Mouse (Mus musculus): ENCODE results near the gene AC131692.1. TPM values are rescaled to one million over a fixed set of nuclear protein-coding genes. Genes with fewer than 3 reads are reported as not detected.

Gene AC131692.1
- not detected in 2 replicates for polyA plus RNA-seq (2015; fragmentation: Nextera tagmentation; extraction: Ambion mirVana)

- Histone ChIP-seq H3K4me2 (replicated peaks; ENCODE audit: low read depth, low read length) (no peak within 1 kb of the TSS), H3K9ac (replicated peaks; ENCODE audit: low read depth) (no peak within 1 kb of the TSS)
- WGBS = 82% methylated on average over 7 of the region's 7 CpGs
Observed at GRCm38 (mm10) chr19:6094119-6094518, at the start of gene AC131692.1. Gene AC131692.1 (plus strand): TSS chr19:6094419.

GRCm38 (mm10) chr19:6045366-6046293 lies 48.6 kb upstream of the AC131692.1 start:
- peak overlapping the region; percentile 63 for H3K9ac ChIP-seq (replicated peaks; ENCODE audit: low read depth)
- H3K4me1 ChIP-seq (ENCODE audit: insufficient read depth, low read depth, low read length) = peaks cover 6% of the 10 kb centered on the region; the same call in 1 of the 2 replicates
- H3K4me3 ChIP-seq (ENCODE audit: low read depth, low read length) = peak overlapping the region; percentile 93
- H3K4me2 ChIP-seq (replicated peaks; ENCODE audit: low read depth, low read length) = peak overlapping the region; percentile 92
- ATAC-seq = peak; percentile 31
- peaks cover 12% of the 10 kb centered on the region; the same call in 1 of the 2 replicates for H3K36me3 ChIP-seq (ENCODE audit: insufficient read depth, low read length)
- no peaks in the 10 kb centered on the region for H3K27me3 ChIP-seq (replicated peaks; ENCODE audit: insufficient read depth, low read length)
- TF ChIP-seq CTCF (IDR thresholded peaks at IDR 0.05) (peak; percentile 39), EP300 (IDR thresholded peaks at IDR 0.05) (no peak)
- H3K27ac ChIP-seq (ENCODE audit: low read length) = peak overlapping the region; percentile 98
- WGBS = 13% methylated on average over 20 of the region's 20 CpGs
- H3K9me3 ChIP-seq (ENCODE audit: low read length) = no peaks in the 10 kb centered on the region
- peak; percentile 71 for DNase-seq (ENCODE audit: low spot score)

More at GRCm38 (mm10) chr19:6094119-6094518, at the start of gene AC131692.1:
- H3K27ac ChIP-seq (ENCODE audit: low read length) = no peak within 1 kb of the TSS
- TF ChIP-seq EP300 (IDR thresholded peaks at IDR 0.05) (no peak), CTCF (IDR thresholded peaks at IDR 0.05) (no peak)
- no peaks in the 10 kb centered on the region for H3K9me3 ChIP-seq (ENCODE audit: low read length)
- no peaks in the 10 kb centered on the region for H3K4me1 ChIP-seq (ENCODE audit: insufficient read depth, low read depth, low read length)
- DNase-seq (ENCODE audit: low spot score) (no peak), ATAC-seq (no peak)
- no peak within 1 kb of the TSS for H3K4me3 ChIP-seq (ENCODE audit: low read depth, low read length)
- 0 out of 2 replicates have a peak, but pooled peaks cover 3% of the 10 kb centered on the region for H3K36me3 ChIP-seq (ENCODE audit: insufficient read depth, low read length)
- H3K27me3 ChIP-seq (replicated peaks; ENCODE audit: insufficient read depth, low read length) = no peaks in the 10 kb centered on the region

DNA sequence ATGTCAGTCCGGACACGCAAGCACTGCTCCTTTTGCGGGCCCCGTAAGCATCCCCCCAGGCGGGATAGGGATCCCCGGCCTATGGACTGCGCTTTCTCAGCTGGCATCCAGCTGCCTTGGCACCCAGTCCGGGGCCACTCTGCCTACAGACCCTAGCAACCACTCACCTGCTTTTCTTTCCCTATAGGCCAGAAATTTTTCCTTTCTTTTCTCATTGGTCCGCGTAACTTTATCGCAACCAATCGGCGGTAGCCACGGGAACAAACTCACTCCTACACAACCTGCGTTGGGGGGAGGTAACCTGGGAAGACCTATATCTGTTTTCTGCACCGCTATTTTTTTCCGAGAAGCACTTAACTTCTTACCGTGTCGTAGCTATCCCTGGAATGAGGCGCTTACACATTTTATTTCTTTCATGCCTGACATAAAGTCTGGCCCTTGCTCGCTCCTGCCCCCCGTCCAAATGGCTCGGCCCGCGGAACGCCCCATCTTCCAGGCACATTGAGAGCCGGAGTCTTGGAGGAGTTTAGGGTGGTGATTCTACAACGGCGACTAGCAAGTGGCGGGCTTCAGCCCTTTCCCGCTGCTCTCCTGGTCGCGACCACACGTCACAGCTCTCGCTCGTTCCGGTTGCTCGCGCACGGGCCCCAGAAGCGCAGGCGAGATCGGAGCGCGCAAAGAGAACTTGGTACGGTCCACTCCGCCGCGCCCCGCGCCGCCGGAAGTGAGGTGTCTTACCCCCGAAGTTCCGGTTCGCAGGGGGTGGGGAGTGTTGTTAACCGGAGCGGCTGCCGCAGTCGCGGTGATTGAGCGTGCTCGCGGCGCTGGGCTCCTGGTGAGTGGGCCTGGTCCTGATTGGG lies 47.7 kb upstream of the AC131692.1 start, which contains the start of gene Syvn1:
Gene Syvn1 (plus strand): TSS at position 283 of the 860 bp plus-strand sequence.
- under 1% methylated on average over 59 of the region's 65 CpGs for whole genome bisulfite sequencing
- H3K4me2 ChIP-seq (replicated peaks; ENCODE audit: low read depth, low read length) = peak within 1 kb of the TSS; percentile 92
- H3K27ac ChIP-seq (ENCODE audit: low read length) = peak within 1 kb of the TSS; percentile 98
- DNase-seq (ENCODE audit: low spot score) = peak; percentile 98
- peak within 1 kb of the TSS; percentile 87 for H3K9ac ChIP-seq (replicated peaks; ENCODE audit: low read depth)
- peak within 1 kb of the TSS; percentile 93 for H3K4me3 ChIP-seq (ENCODE audit: low read depth, low read length)
- H3K27me3 ChIP-seq (replicated peaks; ENCODE audit: insufficient read depth, low read length) = no peaks in the 10 kb centered on the region
- ATAC-seq = peak; percentile 93
- peaks cover 21% of the 10 kb centered on the region for H3K36me3 ChIP-seq (ENCODE audit: insufficient read depth, low read length)
- TF ChIP-seq CTCF (IDR thresholded peaks at IDR 0.05) (no peak; the same call in 1 of the 2 replicates), EP300 (IDR thresholded peaks at IDR 0.05) (peak; percentile 77; the same call in 1 of the 2 replicates)
- H3K9me3 ChIP-seq (ENCODE audit: low read length) = no peaks in the 10 kb centered on the region
- H3K4me1 ChIP-seq (ENCODE audit: insufficient read depth, low read depth, low read length) = peaks cover 6% of the 10 kb centered on the region; the same call in 1 of the 2 replicates

DNA sequence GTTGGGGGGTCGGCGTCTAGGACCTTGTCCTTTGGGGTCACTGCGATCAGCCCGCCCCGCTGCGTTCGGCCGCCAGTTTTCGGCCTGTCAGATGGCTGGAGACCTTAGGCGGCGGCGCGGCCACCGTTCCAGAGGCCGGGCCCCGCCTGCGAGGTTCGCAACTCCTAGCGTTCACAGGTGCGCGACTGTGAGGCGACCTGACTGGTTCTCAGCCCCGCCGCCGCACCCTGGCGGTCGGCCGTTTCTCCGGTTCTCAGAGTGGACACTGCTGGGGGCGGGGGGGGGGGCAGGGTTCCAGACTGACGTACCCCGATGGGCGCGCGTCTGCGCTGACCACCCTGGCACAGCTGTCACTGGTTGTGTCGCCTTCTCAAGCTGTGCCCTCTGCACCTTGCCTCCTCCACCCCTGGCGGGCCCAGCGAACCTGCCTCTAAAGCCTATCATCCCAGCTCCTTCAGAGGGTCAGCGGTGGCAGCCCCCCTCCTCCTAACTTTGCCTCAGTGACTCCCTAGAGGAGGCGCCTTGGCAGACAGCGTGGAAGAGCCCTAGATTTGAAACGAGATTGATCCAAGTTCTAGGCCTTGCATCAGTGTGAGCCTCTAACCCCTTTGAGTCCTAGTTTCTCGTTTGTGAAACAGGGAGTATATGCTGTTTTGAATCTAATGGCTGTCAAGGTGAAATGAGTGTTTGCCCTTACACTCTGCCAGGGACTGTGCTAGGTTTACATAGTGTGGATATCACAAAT lies 46.9 kb upstream of the AC131692.1 start:
- DNase-seq (ENCODE audit: low spot score) (no peak), ATAC-seq (peak; percentile 15)
- WGBS = 1% methylated on average over 38 of the region's 44 CpGs
- H3K4me3 ChIP-seq (ENCODE audit: low read depth, low read length) = peak overlapping the region; percentile 93
- TF ChIP-seq CTCF (IDR thresholded peaks at IDR 0.05) (peak; percentile 34; the same call in 1 of the 2 replicates), EP300 (IDR thresholded peaks at IDR 0.05) (no peak)
- peak overlapping the region; percentile 92 for H3K4me2 ChIP-seq (replicated peaks; ENCODE audit: low read depth, low read length)
- H3K4me1 ChIP-seq (ENCODE audit: insufficient read depth, low read depth, low read length) = peaks cover 6% of the 10 kb centered on the region; the same call in 1 of the 2 replicates
- peak overlapping the region; percentile 87 for H3K9ac ChIP-seq (replicated peaks; ENCODE audit: low read depth)
- no peaks in the 10 kb centered on the region for H3K27me3 ChIP-seq (replicated peaks; ENCODE audit: insufficient read depth, low read length)
- peak overlapping the region; percentile 98 for H3K27ac ChIP-seq (ENCODE audit: low read length)
- H3K36me3 ChIP-seq (ENCODE audit: insufficient read depth, low read length) = peaks cover 29% of the 10 kb centered on the region
- H3K9me3 ChIP-seq (ENCODE audit: low read length) = no peaks in the 10 kb centered on the region

- Histone ChIP-seq H3K27ac (ENCODE audit: low read length) (no peak overlapping the region), H3K4me2 (replicated peaks; ENCODE audit: low read depth, low read length) (peak overlapping the region; percentile 92), H3K9ac (replicated peaks; ENCODE audit: low read depth) (0 out of 2 replicates have a peak overlapping the region, but pooled peaks have one; percentile 87), H3K27me3 (replicated peaks; ENCODE audit: insufficient read depth, low read length) (no peaks in the 10 kb centered on the region), H3K4me1 (ENCODE audit: insufficient read depth, low read depth, low read length) (peaks cover 6% of the 10 kb centered on the region; the same call in 1 of the 2 replicates), H3K4me3 (ENCODE audit: low read depth, low read length) (peak overlapping the region; percentile 93; the same call in 1 of the 2 replicates), H3K9me3 (ENCODE audit: low read length) (no peaks in the 10 kb centered on the region), H3K36me3 (ENCODE audit: insufficient read depth, low read length) (peaks cover 34% of the 10 kb centered on the region)
- WGBS = 77% methylated on average over 8 of the region's 8 CpGs
- TF ChIP-seq EP300 (IDR thresholded peaks at IDR 0.05) (no peak), CTCF (IDR thresholded peaks at IDR 0.05) (no peak)
- no peak for DNase-seq (ENCODE audit: low spot score)
- no peak for ATAC-seq
Observed at GRCm38 (mm10) chr19:6047899-6048166, 46.4 kb upstream of the AC131692.1 start.

All from lung, postnatal 0 days (tissue).